Mouse (Mus musculus): ENCODE measurements around the gene Gng2.
"Not testable (repeated sequence)": the region's sequence is repeated elsewhere in the genome, so short reads cannot be mapped to it uniquely, and the experiment has no call there.

DNA sequence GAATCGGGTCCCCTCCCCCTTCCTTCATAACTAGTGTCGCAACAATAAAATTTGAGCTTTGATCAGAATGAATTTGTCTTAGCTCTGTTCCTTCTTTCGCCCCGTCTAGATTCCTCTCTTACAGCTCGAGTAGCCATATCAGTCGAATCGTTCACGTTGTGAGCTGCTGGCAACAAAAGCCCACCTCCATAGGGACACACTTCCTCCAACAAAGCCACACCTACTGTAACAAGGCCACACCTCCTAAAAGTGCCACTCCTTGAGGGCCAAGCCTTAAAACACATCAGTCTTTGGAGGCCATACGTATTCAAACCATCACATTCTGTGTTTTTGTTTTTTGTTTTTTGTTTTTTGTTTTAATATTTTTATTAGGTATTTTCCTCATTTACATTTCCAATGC is 112.3 kb downstream of the Gng2 start:
- not testable (repeated sequence) for TF ChIP-seq CTCF (IDR thresholded peaks at IDR 0.05; ENCODE audit: control insufficient read depth, insufficient read depth, insufficient read length); MYOD1 (IDR thresholded peaks at IDR 0.05; ENCODE audit: control insufficient read depth, insufficient read length, low read depth); MAX (IDR thresholded peaks at IDR 0.05); CEBPB (IDR thresholded peaks at IDR 0.05; ENCODE audit: low read depth)
